Mouse (Mus musculus): ENCODE measurements at regions not wholly inside any gene's neighbourhood (a gene's known extent, or its start where the extent isn't known, plus 50 kb on each side); places are given as distances from the start of the nearest gene placed in this dataset.

DNA sequence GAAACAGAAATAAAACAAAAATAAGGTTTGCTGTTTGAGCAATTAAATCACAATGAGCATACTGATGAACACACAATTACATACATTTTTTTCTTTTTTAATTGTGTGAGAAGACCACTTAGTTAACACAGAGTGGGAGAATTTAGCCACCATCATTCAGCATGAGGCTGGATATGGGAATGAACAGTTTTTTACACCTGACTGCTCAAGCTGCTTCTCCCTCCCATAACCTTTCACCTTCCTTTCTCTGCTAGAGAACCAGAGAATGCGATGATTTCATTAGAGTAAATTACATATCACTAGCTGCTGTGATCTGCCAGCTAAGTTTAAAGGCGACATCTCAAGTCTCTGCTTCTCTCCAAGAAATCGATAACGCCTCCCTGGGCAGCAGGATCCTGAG lies 894.8 kb upstream of the Jmjd1c start:
- TF ChIP-seq CTCF (IDR thresholded peaks at IDR 0.05; ENCODE audit: low read depth) = no peak
- no peak for TF ChIP-seq EP300 (optimal IDR thresholded peaks at IDR 0.05)
